Mouse (Mus musculus): ENCODE data around the gene Tmem255b.
A peak's percentile ranks its signal among the peaks of the same experiment; 100 is the strongest.

Gene Tmem255b

GRCm38 (mm10) chr8:13448145-13448544, 13.2 kb downstream of the Tmem255b start:
- no peak for DNase-seq

- DNase-seq: no peak
Measured at GRCm38 (mm10) chr8:13451747-13452277, 16.8 kb downstream of the Tmem255b start.

- peak; percentile 19 for DNase-seq
Measured at GRCm38 (mm10) chr8:13454341-13455113, 19.5 kb downstream of the Tmem255b start.

- peak; percentile 68 for DNase-seq
Measured at GRCm38 (mm10) chr8:13455295-13455694, 20.3 kb downstream of the Tmem255b start.

GRCm38 (mm10) chr8:13459431-13459830, 24.4 kb downstream of the Tmem255b start:
- DNase-seq: no peak

- no peak for DNase-seq
Measured at GRCm38 (mm10) chr8:13461085-13461765, 26.2 kb downstream of the Tmem255b start.

- peak; percentile 64 for DNase-seq
Measured at GRCm38 (mm10) chr8:13461843-13462242, 26.9 kb downstream of the Tmem255b start.

- DNase-seq: peak; percentile 13
Measured at GRCm38 (mm10) chr8:13462392-13462791, 27.4 kb downstream of the Tmem255b start.

- DNase-seq: no peak
Measured at GRCm38 (mm10) chr8:13465324-13465723, 30.3 kb downstream of the Tmem255b start.

GRCm38 (mm10) chr8:13466989-13467388, 32.0 kb downstream of the Tmem255b start:
- no peak for DNase-seq

- peak; percentile 55 for DNase-seq
Measured at GRCm38 (mm10) chr8:13468737-13469136, 33.7 kb downstream of the Tmem255b start.

GRCm38 (mm10) chr8:13471484-13471883, 36.5 kb downstream of the Tmem255b start:
- no peak for DNase-seq

GRCm38 (mm10) chr8:13472284-13472683, 37.3 kb downstream of the Tmem255b start:
- no peak for DNase-seq

GRCm38 (mm10) chr8:13475892-13476291, 40.9 kb downstream of the Tmem255b start:
- no peak for DNase-seq

GRCm38 (mm10) chr8:13481089-13481554, 46.1 kb downstream of the Tmem255b start:
- DNase-seq: no peak

- DNase-seq: no peak
Measured at GRCm38 (mm10) chr8:13481596-13481995, 46.6 kb downstream of the Tmem255b start.

- no peak for DNase-seq
Measured at GRCm38 (mm10) chr8:13482101-13482801, 47.3 kb downstream of the Tmem255b start.

- DNase-seq: no peak
Measured at GRCm38 (mm10) chr8:13483191-13483590, 48.2 kb downstream of the Tmem255b start.

- DNase-seq: no peak
Measured at GRCm38 (mm10) chr8:13489351-13489750, 54.4 kb downstream of the Tmem255b start.

- no peak for DNase-seq
Measured at GRCm38 (mm10) chr8:13489986-13490910, 55.3 kb downstream of the Tmem255b start.

GRCm38 (mm10) chr8:13491491-13492010, 56.6 kb downstream of the Tmem255b start:
- DNase-seq: no peak

Measured in right cerebral cortex, adult 18-20 months (tissue).